Mouse (Mus musculus): ENCODE measurements around the gene Ruvbl1.

DNA sequence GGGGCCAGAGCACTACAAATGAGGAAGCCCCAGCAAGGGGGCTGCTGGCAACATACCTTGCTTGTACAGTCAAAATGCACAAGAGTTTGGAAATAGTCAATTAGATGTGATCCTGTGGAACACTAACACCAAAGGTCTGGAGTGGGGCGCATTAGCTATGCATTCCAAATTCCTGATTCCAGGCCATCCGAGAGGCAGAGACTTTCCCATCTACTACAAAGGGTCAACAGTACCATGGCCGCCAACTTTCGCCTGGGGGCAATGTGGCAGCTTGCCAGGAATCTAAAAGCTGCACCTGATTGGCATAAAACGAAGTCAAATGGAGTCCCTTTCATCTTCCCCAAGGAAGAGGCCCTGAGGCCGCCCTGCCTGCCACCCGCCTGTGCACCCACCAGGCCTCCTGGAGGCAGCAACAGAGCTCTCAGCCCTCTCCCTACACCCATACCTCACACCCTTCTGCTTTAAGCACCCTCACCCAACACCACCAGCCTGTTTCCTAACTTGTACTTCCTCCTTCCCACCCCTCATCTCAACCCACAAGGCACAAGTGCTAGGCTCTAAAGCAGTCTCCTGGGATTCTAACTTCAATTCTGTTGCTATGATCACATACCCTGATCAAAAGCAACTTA lies 49.0 kb upstream of the Ruvbl1 start:
- TF ChIP-seq CTCF (IDR thresholded peaks at IDR 0.05): no peak
- TF ChIP-seq POLR2A (IDR thresholded peaks at IDR 0.05; ENCODE audit: insufficient read depth, low read depth, low read length): no peak
